Mouse (Mus musculus): ENCODE data around the gene Tbc1d14. TPM values are rescaled to one million over a fixed set of nuclear protein-coding genes. Genes with fewer than 3 reads are reported as not detected.
A peak's percentile ranks its signal among the peaks of the same experiment; 100 is the strongest.

Tbc1d14 gene
- polyA plus RNA-seq, 1 experiment from 2014 or later: 39.7 TPM

DNA sequence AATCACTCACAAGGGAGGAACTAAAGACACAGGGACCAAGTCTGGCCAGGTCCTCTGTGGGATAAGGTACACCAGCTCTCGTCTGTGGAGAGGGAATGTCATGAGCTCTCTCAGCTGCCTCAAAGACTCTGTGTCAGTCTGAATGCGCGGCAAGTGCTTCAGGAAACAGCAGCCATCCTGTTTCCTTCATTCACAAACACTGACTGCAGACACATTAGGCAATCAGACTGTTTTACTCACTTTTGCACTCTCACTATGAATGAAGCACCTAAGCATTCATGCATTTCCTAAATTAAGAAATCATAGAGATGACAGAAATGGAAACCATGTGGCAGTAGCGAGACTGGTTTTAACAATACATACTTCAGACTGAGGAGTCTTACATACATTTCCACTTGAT lies 25.3 kb upstream of the Tbc1d14 start:
- Histone ChIP-seq H3K27ac (no peak overlapping the region), H3K4me3 (replicated peaks; ENCODE audit: low read depth, low read length) (no peak overlapping the region), H3K4me2 (ENCODE audit: low read length) (no peak overlapping the region), H3K4me1 (replicated peaks; ENCODE audit: insufficient read depth, low read length) (no peaks in the 10 kb centered on the region; the same call in 1 of the 2 replicates), H3K27me3 (ENCODE audit: insufficient read depth, low read length) (no peaks in the 10 kb centered on the region), H3K36me3 (ENCODE audit: insufficient read depth, low read length) (peaks cover 42% of the 10 kb centered on the region), H3K9ac (ENCODE audit: low read depth, low read length) (no peak overlapping the region), H3K9me3 (replicated peaks; ENCODE audit: low read length) (no peaks in the 10 kb centered on the region)
- ATAC-seq (replicated peaks; ENCODE audit: low FRiP score, low read depth) (no peak), DNase-seq (ENCODE audit: low spot score) (no peak)
- TF ChIP-seq CTCF (IDR thresholded peaks at IDR 0.05; ENCODE audit: low read depth): no peak
- WGBS: 65% methylated on average over 4 of the region's 4 CpGs

DNA sequence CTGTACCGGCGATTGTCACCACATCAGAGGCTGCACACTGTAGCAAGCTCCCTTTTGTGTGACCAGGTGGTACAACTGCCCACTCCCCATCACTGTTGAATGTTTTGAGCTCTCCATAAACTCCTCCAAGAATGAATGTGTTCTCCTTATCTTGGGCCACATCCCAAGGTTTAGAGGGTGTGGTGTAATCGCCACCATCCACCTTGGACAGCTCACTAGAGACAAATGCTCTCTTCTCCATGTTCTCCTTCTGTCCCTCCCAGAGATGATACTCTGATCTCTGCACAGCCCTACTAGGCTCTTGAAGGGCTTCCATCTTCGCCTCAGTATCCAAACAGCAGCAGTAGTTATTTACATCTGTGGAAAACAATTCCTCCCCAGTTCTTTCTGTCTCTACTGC lies 21.0 kb upstream of the Tbc1d14 start:
- Histone ChIP-seq H3K4me3 (replicated peaks; ENCODE audit: low read depth, low read length) (no peak overlapping the region), H3K27ac (no peak overlapping the region), H3K9me3 (replicated peaks; ENCODE audit: low read length) (no peaks in the 10 kb centered on the region), H3K4me1 (replicated peaks; ENCODE audit: insufficient read depth, low read length) (no peaks in the 10 kb centered on the region), H3K9ac (ENCODE audit: low read depth, low read length) (no peak overlapping the region), H3K4me2 (ENCODE audit: low read length) (no peak overlapping the region), H3K36me3 (ENCODE audit: insufficient read depth, low read length) (peaks cover 57% of the 10 kb centered on the region), H3K27me3 (ENCODE audit: insufficient read depth, low read length) (no peaks in the 10 kb centered on the region)
- DNase-seq (ENCODE audit: low spot score): no peak
- no peak for TF ChIP-seq CTCF (IDR thresholded peaks at IDR 0.05; ENCODE audit: low read depth)
- 75% methylated on average over 4 of the region's 4 CpGs for WGBS
- no peak for ATAC-seq (replicated peaks; ENCODE audit: low FRiP score, low read depth)

DNA sequence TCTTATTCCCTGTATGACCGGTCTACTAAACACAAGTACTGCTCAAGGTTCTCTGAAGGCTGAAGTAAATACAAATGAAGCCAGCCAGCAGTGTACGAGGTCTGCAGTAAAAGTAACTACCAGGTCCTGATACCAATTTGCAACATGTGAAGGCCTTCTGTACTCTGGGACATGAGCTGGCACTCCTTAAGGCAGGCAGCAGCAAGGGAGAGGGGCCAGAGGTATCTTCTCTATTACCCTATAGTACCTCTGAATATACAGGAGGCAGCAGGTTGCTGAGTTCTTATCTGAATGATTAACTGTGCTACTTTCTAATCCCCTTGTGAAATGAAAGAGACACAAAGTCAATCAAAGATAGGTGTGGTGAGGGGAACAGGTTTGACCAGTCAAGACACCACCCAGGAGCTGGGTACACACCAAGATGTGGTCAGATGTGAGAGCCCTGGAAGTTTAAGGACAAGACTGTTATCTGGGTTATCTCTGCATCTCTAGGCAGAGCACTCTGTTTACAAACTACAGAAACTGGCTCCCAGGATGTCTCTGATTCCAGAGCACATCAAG lies 15.9 kb upstream of the Tbc1d14 start:
- no peak for ATAC-seq (replicated peaks; ENCODE audit: low FRiP score, low read depth)
- no peak for TF ChIP-seq CTCF (IDR thresholded peaks at IDR 0.05; ENCODE audit: low read depth)
- Histone ChIP-seq H3K9ac (ENCODE audit: low read depth, low read length) (no peak overlapping the region), H3K27ac (no peak overlapping the region), H3K27me3 (ENCODE audit: insufficient read depth, low read length) (no peaks in the 10 kb centered on the region), H3K4me1 (replicated peaks; ENCODE audit: insufficient read depth, low read length) (no peaks in the 10 kb centered on the region), H3K9me3 (replicated peaks; ENCODE audit: low read length) (no peaks in the 10 kb centered on the region), H3K4me3 (replicated peaks; ENCODE audit: low read depth, low read length) (no peak overlapping the region), H3K36me3 (ENCODE audit: insufficient read depth, low read length) (peaks cover 44% of the 10 kb centered on the region), H3K4me2 (ENCODE audit: low read length) (no peak overlapping the region)
- DNase-seq (ENCODE audit: low spot score): no peak
- 92% methylated on average over 2 of the region's 2 CpGs for WGBS

DNA sequence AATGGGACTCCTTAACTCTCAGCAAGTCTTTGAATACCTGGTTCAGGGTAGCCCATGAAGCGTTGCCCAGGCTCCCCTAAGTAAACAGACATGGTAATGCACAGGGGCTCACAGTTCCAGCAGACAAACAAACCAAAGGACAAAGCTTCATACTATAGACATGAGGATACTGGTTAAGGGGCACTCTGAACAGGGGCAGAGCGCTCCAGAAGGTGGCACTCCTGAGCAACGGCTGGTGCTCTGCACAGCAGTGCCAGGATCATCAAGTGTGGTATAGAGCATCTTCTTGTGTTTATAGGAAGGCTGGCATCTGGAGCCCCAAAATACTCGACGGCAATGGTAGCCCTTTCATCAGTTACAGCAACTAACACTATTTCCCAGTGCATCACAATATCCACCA lies 10.0 kb upstream of the Tbc1d14 start:
- TF ChIP-seq CTCF (IDR thresholded peaks at IDR 0.05; ENCODE audit: low read depth): peak; percentile 77
- no peak overlapping the region for H3K27ac ChIP-seq
- WGBS: 74% methylated on average over 5 of the region's 5 CpGs
- H3K9me3 ChIP-seq (replicated peaks; ENCODE audit: low read length): no peaks in the 10 kb centered on the region
- H3K9ac ChIP-seq (ENCODE audit: low read depth, low read length): no peak overlapping the region
- no peaks in the 10 kb centered on the region for H3K4me1 ChIP-seq (replicated peaks; ENCODE audit: insufficient read depth, low read length)
- no peak overlapping the region for H3K4me3 ChIP-seq (replicated peaks; ENCODE audit: low read depth, low read length)
- no peak for ATAC-seq (replicated peaks; ENCODE audit: low FRiP score, low read depth)
- peaks cover 51% of the 10 kb centered on the region for H3K36me3 ChIP-seq (ENCODE audit: insufficient read depth, low read length)
- peak; percentile 33 for DNase-seq (ENCODE audit: low spot score)
- H3K27me3 ChIP-seq (ENCODE audit: insufficient read depth, low read length): no peaks in the 10 kb centered on the region
- H3K4me2 ChIP-seq (ENCODE audit: low read length): no peak overlapping the region

DNA sequence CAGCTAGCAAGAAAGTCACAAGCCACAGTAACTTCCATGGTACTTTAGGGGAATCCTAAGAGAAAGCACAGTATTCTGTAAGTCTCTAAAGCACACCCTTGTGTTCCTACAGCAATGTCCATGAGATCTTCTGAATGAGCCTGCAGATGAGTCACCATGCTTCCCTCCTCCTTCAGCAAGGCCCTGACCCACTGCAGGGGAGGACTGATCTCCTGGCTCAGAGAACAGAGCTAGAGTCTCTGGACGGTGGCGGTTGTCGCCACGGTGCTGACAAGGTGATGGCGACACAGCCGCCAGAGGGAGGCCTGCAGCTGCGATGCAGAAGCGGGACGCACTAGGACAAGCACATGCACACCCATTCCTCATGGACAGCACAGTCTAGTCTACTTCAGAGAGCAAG lies 9.0 kb upstream of the Tbc1d14 start:
- no peaks in the 10 kb centered on the region for H3K4me1 ChIP-seq (replicated peaks; ENCODE audit: insufficient read depth, low read length)
- no peaks in the 10 kb centered on the region for H3K27me3 ChIP-seq (ENCODE audit: insufficient read depth, low read length)
- H3K4me3 ChIP-seq (replicated peaks; ENCODE audit: low read depth, low read length): no peak overlapping the region
- no peak overlapping the region for H3K9ac ChIP-seq (ENCODE audit: low read depth, low read length)
- H3K27ac ChIP-seq: no peak overlapping the region
- no peak for TF ChIP-seq CTCF (IDR thresholded peaks at IDR 0.05; ENCODE audit: low read depth)
- ATAC-seq (replicated peaks; ENCODE audit: low FRiP score, low read depth) (no peak), DNase-seq (ENCODE audit: low spot score) (no peak)
- WGBS: 87% methylated on average over 9 of the region's 9 CpGs
- H3K36me3 ChIP-seq (ENCODE audit: insufficient read depth, low read length): peaks cover 44% of the 10 kb centered on the region
- no peak overlapping the region for H3K4me2 ChIP-seq (ENCODE audit: low read length)
- no peaks in the 10 kb centered on the region for H3K9me3 ChIP-seq (replicated peaks; ENCODE audit: low read length)

DNA sequence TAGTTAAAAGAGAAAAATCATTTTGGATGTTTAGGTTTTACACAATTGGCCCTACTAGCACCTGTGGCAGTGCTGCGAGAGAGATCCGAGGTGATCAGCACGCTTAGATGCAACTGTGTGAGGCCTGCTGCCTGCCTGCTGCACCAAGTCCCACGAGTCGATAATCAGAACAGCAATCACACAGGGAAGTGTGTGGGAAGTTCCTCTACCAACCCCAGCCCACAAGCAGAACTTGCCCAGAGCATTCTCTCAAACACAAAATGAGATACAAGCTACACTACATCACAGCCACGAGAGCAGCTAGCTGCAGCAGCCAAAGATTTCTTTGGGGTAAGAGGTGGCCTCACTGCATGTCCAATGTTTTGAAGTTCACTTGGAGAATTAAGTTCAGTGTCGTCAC lies 8.4 kb upstream of the Tbc1d14 start:
- no peak for DNase-seq (ENCODE audit: low spot score)
- Histone ChIP-seq H3K4me3 (replicated peaks; ENCODE audit: low read depth, low read length) (no peak overlapping the region), H3K9me3 (replicated peaks; ENCODE audit: low read length) (no peaks in the 10 kb centered on the region), H3K9ac (ENCODE audit: low read depth, low read length) (no peak overlapping the region), H3K4me1 (replicated peaks; ENCODE audit: insufficient read depth, low read length) (no peaks in the 10 kb centered on the region), H3K4me2 (ENCODE audit: low read length) (no peak overlapping the region), H3K27ac (no peak overlapping the region), H3K27me3 (ENCODE audit: insufficient read depth, low read length) (no peaks in the 10 kb centered on the region), H3K36me3 (ENCODE audit: insufficient read depth, low read length) (peaks cover 41% of the 10 kb centered on the region)
- no peak for TF ChIP-seq CTCF (IDR thresholded peaks at IDR 0.05; ENCODE audit: low read depth)
- ATAC-seq (replicated peaks; ENCODE audit: low FRiP score, low read depth): no peak
- 88% methylated on average over 7 of the region's 7 CpGs for WGBS

DNA sequence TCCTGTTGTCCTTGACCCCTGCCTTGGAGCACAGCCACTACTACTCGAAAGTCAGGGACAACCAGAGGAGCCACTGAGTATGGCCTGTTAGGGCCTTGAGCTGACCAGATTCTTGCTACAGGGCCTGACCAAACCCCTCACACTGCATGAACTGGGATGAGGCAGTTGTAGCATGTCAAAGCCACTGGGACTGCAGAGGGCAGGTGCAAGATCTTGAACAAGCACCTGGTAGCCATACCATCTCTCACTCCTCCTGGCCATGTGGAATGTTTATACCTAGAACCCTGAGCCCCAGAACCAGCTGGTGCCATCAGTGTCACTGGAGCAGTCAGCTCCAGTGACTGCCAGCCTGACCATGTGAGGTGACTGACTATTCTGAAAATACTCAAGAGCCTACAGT lies 5.8 kb upstream of the Tbc1d14 start:
- TF ChIP-seq CTCF (IDR thresholded peaks at IDR 0.05; ENCODE audit: low read depth): no peak
- ATAC-seq (replicated peaks; ENCODE audit: low FRiP score, low read depth): no peak
- no peak overlapping the region for H3K4me3 ChIP-seq (replicated peaks; ENCODE audit: low read depth, low read length)
- no peaks in the 10 kb centered on the region for H3K4me1 ChIP-seq (replicated peaks; ENCODE audit: insufficient read depth, low read length)
- no peaks in the 10 kb centered on the region for H3K9me3 ChIP-seq (replicated peaks; ENCODE audit: low read length)
- H3K27ac ChIP-seq: no peak overlapping the region
- peaks cover 28% of the 10 kb centered on the region for H3K36me3 ChIP-seq (ENCODE audit: insufficient read depth, low read length)
- H3K4me2 ChIP-seq (ENCODE audit: low read length): no peak overlapping the region
- DNase-seq (ENCODE audit: low spot score): no peak
- no peaks in the 10 kb centered on the region for H3K27me3 ChIP-seq (ENCODE audit: insufficient read depth, low read length)
- H3K9ac ChIP-seq (ENCODE audit: low read depth, low read length): no peak overlapping the region
- 78% methylated on average over 1 of the region's 1 CpGs for WGBS
